Mouse (Mus musculus): ENCODE data around the gene Timeless.

Gene Timeless

DNA sequence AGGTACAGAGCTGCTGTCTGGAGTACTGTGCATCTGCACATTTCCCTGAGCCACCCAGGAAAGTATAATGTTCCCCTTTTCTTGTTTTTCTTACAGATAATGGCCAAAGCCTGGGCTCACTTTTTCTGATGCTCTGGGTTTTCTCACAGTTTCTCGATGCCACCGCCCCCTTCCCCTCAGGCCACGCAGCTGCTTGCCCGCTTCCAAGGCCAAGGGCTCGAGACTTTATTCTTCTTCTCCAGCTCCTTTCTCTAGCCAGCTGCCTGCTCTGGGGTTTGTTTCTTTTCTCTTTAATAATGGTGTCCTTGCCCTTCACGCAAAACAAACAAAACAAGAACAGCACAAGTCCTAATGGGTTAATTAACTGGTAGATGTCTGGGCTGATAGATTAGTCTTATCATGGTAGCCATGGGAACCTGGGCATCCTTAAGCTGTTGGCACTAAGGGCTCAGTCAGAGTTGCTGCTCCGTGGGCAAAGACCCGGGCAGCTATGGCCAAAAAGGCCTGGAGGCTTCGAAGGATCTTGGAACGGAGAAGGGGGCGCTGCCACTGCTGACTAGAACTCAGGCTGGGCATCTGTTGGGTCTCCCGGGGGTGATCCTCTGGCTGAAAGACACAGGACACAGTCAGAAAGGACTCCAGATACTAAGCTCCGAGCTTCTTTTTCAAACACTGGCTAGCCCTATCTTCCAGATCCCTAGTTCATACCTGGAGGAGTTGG lies 64.7 kb downstream of the Timeless start:
- no peak for DNase-seq (ENCODE audit: low read depth, low spot score)

DNA sequence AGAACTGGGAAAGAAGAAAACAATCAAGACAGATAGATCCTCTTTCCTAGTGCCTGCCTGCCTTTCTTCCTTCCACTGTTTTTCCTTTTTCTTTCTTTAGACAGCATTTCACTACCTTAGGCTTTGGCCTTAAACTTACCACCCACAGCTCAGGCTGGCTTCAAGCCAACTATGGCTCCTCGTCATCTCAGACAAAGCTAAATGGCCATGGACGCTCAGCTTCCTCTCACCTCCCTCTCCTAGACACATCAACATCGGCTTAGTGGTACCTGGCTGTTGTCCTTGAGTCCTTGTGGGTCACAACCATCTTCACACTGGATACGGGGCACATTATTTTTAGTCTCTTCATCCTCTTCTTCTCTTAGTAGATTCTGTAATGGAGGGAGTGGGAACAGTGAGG lies 65.4 kb downstream of the Timeless start:
- no peak for DNase-seq (ENCODE audit: low read depth, low spot score)

DNA sequence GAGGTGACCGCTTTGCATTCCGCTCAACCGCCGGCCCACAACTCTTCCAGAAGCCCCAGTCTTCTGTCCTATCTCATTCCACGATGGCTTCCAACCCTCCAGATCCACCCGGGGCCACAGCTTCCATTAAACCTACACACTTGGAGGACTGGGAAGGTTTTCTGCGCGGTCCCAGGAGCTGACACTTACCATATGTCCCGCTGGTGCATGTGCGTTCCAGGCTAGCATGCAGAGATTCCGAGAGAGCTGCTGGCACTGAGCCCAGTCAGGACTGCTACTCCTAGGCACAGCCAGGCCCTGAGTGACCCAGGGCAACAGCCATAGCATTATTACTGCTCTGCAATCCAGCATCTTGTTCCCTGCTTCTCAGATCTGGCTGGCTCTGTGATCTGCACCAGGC lies 65.8 kb downstream of the Timeless start:
- DNase-seq (ENCODE audit: low read depth, low spot score): no peak

DNA sequence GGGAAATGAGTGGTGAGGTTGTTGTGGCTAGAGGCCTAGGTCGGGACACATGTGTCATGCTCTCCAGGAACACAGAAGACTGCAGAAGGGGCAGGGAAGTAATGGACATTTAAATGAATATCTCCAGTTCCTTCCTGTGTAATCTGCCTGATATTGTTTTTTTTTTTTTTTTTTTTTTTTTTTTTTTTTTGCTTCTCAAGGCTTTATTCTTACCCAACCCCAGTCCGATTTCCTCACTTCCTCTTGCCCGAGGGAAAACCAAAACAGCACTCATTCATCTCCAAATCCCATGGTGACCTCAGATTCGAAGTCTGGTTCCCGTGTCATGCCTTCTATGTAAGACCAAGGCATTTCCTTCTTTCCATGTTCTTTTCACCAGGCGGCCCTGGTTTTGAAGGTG lies 66.4 kb downstream of the Timeless start:
- DNase-seq (ENCODE audit: low read depth, low spot score): no peak

DNA sequence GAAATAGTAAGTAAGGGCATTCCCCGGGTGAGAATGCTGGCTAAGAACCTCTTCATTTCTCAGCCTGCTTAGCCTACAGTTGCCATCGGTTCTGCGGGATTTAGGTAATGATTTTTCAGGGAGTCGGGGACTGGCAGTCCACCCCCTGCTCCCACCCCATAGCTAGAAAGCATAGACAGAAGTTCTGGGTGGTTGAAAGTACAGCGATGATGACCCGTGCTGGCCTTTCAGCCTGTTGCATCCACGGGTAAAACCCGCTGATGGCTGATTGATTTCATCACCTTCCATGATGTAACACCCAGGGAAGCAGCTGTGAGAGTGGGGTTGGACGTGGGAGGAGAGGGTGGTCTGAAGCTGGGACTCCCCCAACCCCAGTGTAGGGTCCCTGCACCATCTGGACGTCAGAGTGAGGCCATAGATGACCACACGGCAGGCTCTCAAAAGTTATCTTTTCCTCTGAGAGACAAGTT lies 66.9 kb downstream of the Timeless start, which contains the start of gene Il23a:
TSS of gene Il23a (minus strand) at position 51 of the 470 bp plus-strand sequence.
- DNase-seq (ENCODE audit: low read depth, low spot score): no peak

DNA sequence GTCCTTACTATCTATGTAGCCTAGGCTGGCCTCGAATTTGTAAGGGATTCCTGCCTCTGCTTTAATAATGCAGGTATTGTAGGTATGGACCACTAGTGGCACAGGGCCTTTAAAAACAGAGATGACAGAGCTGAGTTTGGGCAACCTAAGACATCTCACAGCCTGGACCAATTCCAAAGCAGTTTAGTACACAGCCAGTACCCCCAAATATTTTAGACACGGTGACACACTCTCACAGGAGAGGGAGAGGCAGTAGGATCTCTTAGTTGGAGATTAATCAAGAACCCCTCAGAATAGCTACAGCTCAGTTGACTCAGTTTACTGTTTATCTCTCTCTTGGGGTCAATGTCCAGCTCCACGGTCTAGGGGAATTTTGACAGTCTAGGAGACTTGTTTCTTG lies 70.5 kb downstream of the Timeless start:
- no peak for DNase-seq (ENCODE audit: low read depth, low spot score)

Measured in ES-CJ7 (cell line).